Mouse (Mus musculus) heart, postnatal 0 days (tissue): ENCODE measurements at regions not wholly inside any gene's neighbourhood (a gene's known extent, or its start where the extent isn't known, plus 50 kb on each side); places are given as distances from the start of the nearest gene placed in this dataset.

Experiments
- CTCF ChIP-seq: IDR thresholded peaks from 2 replicates; pipeline ENCODE4 v1.5.1; 2016; ENCODE audit warnings: antibody characterized with exemption, control low read depth, low read depth
- EP300 ChIP-seq: IDR thresholded peaks from 2 replicates; pipeline ENCODE4 v1.6.1; 2016; ENCODE audit warnings: antibody characterized with exemption, low read depth

DNA sequence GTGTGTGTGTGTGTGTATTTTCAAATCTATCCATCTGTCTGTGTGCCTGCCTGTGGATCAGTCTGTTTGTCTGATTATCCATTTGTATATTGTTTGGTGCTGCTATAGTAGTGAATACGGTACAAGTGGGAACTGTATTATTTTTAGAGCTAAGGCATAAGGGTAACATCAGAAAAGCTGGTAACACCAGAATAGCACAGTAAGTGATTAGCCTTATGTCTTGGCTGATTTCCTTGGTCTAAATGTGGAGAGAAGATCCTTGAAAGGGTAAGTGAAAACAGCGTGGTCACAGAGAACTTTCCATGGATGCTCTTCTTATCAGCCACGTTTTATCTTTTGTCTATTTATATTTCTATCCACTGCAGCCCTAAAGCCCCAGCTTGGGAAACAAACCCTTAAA is 105.6 kb upstream of the Slc8a1 start:
- TF ChIP-seq CTCF (no peak), EP300 (peak; percentile 39; the same call in 1 of the 2 replicates)
